Mouse (Mus musculus) CH12.LX (cell line): ENCODE data around the gene Lin28a. TPM values are rescaled to one million over a fixed set of nuclear protein-coding genes. Genes with fewer than 3 reads are reported as not detected.

Experiments used
- DNase-seq: peaks from one replicate; pipeline ENCODE4 v3.0.0-alpha.2; 2013; ENCODE audit errors: extremely low read depth
- H3K27ac ChIP-seq: 2 replicates; pipeline ENCODE4 v1.5.1; 2012; ENCODE audit warnings: low read depth, mild to moderate bottlenecking, control low read depth, moderate library complexity; ENCODE audit not compliant: insufficient read depth
- H3K27me3 ChIP-seq: replicated peaks from 2 replicates; pipeline ENCODE3; 2012; ENCODE audit warnings: inconsistent platforms
- H3K36me3 ChIP-seq, 2 experiments: replicated peaks in 1 of 2; 2 replicates each; pipeline versions ENCODE3 to v1.6.1; 2012; ENCODE audit warnings: inconsistent platforms in 1 of 2, low read length in 1 of 2, mild to moderate bottlenecking in 1 of 2, mixed read lengths in 1 of 2, moderate library complexity in 1 of 2; ENCODE audit not compliant: control insufficient read depth in 1 of 2, insufficient read depth in 1 of 2
- H3K4me1 ChIP-seq, 2 experiments: 2 replicates each; pipeline ENCODE4 v1.6.1; 2012; ENCODE audit warnings: inconsistent platforms in 1 of 2, moderate library complexity in 1 of 2; ENCODE audit not compliant: insufficient read depth in 2 of 2, control insufficient read depth in 1 of 2
- H3K4me2 ChIP-seq: 2 replicates; pipeline ENCODE4 v1.6.1; 2012; ENCODE audit warnings: low read depth, mild to moderate bottlenecking, control low read depth; ENCODE audit not compliant: poor library complexity, insufficient read depth, severe bottlenecking
- H3K4me3 ChIP-seq, 3 experiments: fragments of 150-350 bp in 1 of 3; sonication (generic) in 1 of 3; replicated peaks in 1 of 3; 2 replicates each; pipeline versions ENCODE3 to v1.5.1; 2011 to 2012; ENCODE audit warnings: low read depth in 2 of 3, low read length in 2 of 3, mild to moderate bottlenecking in 2 of 3, moderate library complexity in 2 of 3, control low read depth in 1 of 3, improper control_type of control experiment in 1 of 3, inconsistent platforms in 1 of 3, mixed read lengths in 1 of 3; ENCODE audit not compliant: poor library complexity in 1 of 3
- H3K79me2 ChIP-seq: replicated peaks from 2 replicates; pipeline ENCODE4 v1.6.1; 2012; ENCODE audit warnings: mild to moderate bottlenecking, moderate library complexity; ENCODE audit not compliant: control insufficient read depth, poor library complexity, insufficient read depth, severe bottlenecking; ENCODE audit errors: extremely low read depth
- H3K9ac ChIP-seq: 2 replicates; pipeline ENCODE4 v1.6.1; 2012; ENCODE audit warnings: low read depth, mild to moderate bottlenecking, control low read depth, moderate library complexity; ENCODE audit not compliant: insufficient read depth
- H3K9me3 ChIP-seq: replicated peaks from 2 replicates; pipeline ENCODE3; 2012; ENCODE audit warnings: low read length, inconsistent platforms, mixed read lengths
- BHLHE40 ChIP-seq: IDR thresholded peaks from 2 replicates; pipeline ENCODE4 v1.6.1; 2011; ENCODE audit warnings: mild to moderate bottlenecking, low read depth, low read length, improper control_type of control experiment
- CHD1 ChIP-seq: IDR thresholded peaks from 2 replicates; pipeline ENCODE4 v1.6.1; 2012; ENCODE audit warnings: low read depth, low read length, improper control_type of control experiment, inconsistent platforms
- CHD2 ChIP-seq: IDR thresholded peaks from 2 replicates; pipeline ENCODE4 v1.6.1; 2011; ENCODE audit warnings: low read length, improper control_type of control experiment
- ETS1 ChIP-seq: conservative IDR thresholded peaks from 2 replicates; pipeline ENCODE4 v1.6.1; 2012; ENCODE audit warnings: low read depth, mild to moderate bottlenecking, inconsistent platforms, low read length, improper control_type of control experiment, moderate library complexity
- GABPA ChIP-seq: IDR thresholded peaks from 2 replicates; pipeline ENCODE4 v1.6.1; 2012; ENCODE audit warnings: low read depth, low read length, improper control_type of control experiment, inconsistent platforms; ENCODE audit not compliant: insufficient replicate concordance
- HCFC1 ChIP-seq: IDR thresholded peaks from 2 replicates; pipeline ENCODE4 v1.6.1; 2012; ENCODE audit warnings: low read depth, mild to moderate bottlenecking, inconsistent platforms, low read length, improper control_type of control experiment
- JUND ChIP-seq: conservative IDR thresholded peaks from 2 replicates; pipeline ENCODE4 v1.6.1; 2011; ENCODE audit warnings: low read depth, low read length, improper control_type of control experiment
- KAT2A ChIP-seq: IDR thresholded peaks from 2 replicates; pipeline ENCODE4 v1.6.1; 2012; ENCODE audit warnings: low read length, improper control_type of control experiment, inconsistent platforms; ENCODE audit not compliant: insufficient replicate concordance
- MAFK ChIP-seq: IDR thresholded peaks from 2 replicates; pipeline ENCODE4 v1.6.1; 2011; ENCODE audit warnings: low read length, improper control_type of control experiment; ENCODE audit not compliant: insufficient replicate concordance
- MAX ChIP-seq: IDR thresholded peaks from 2 replicates; pipeline ENCODE4 v1.6.1; 2011; ENCODE audit warnings: low read length, improper control_type of control experiment
- MAZ ChIP-seq: IDR thresholded peaks from 2 replicates; pipeline ENCODE4 v1.6.1; 2012; ENCODE audit warnings: low read depth, mild to moderate bottlenecking, inconsistent platforms, low read length, improper control_type of control experiment, moderate library complexity
- MEF2A ChIP-seq: IDR thresholded peaks from 2 replicates; pipeline ENCODE4 v1.6.1; 2014; ENCODE audit warnings: low read depth, mild to moderate bottlenecking, inconsistent platforms, low read length, improper control_type of control experiment, borderline replicate concordance
- MXI1 ChIP-seq: IDR thresholded peaks from 2 replicates; pipeline ENCODE4 v1.6.1; 2011; ENCODE audit warnings: mild to moderate bottlenecking, low read depth, low read length, improper control_type of control experiment
- MYC ChIP-seq: IDR thresholded peaks from 2 replicates; pipeline ENCODE4 v1.6.1; 2011; ENCODE audit warnings: low read depth, mild to moderate bottlenecking, improper control_type of control experiment, low read length
- NELFE ChIP-seq: IDR thresholded peaks from 2 replicates; pipeline ENCODE4 v1.6.1; 2011; ENCODE audit warnings: low read depth, low read length, improper control_type of control experiment
- POLR2A ChIP-seq: IDR thresholded peaks from 2 replicates; pipeline ENCODE4 v1.6.1; 2011; ENCODE audit warnings: low read depth, mild to moderate bottlenecking, improper control_type of control experiment, low read length
- RCOR1 ChIP-seq: conservative IDR thresholded peaks from 2 replicates; pipeline ENCODE4 v1.6.1; 2012; ENCODE audit warnings: low read depth, mild to moderate bottlenecking, inconsistent platforms, low read length, improper control_type of control experiment
- SIN3A ChIP-seq: IDR thresholded peaks from 2 replicates; pipeline ENCODE4 v1.6.1; 2012; ENCODE audit warnings: low read length, improper control_type of control experiment, inconsistent platforms
- SMC3 ChIP-seq: IDR thresholded peaks from 2 replicates; pipeline ENCODE4 v1.6.1; 2011; ENCODE audit warnings: low read depth, low read length, improper control_type of control experiment
- TBP ChIP-seq: conservative IDR thresholded peaks from 2 replicates; pipeline ENCODE4 v1.6.1; 2011; ENCODE audit warnings: low read depth, low read length, improper control_type of control experiment
- TCF12 ChIP-seq: IDR thresholded peaks from 2 replicates; pipeline ENCODE4 v1.6.1; 2014; ENCODE audit warnings: low read depth, mild to moderate bottlenecking, inconsistent platforms, low read length, improper control_type of control experiment
- UBTF ChIP-seq: IDR thresholded peaks from 2 replicates; pipeline ENCODE4 v1.6.1; 2012; ENCODE audit warnings: low read depth, mild to moderate bottlenecking, inconsistent platforms, low read length, improper control_type of control experiment, moderate library complexity
- USF1 ChIP-seq: IDR thresholded peaks from 2 replicates; pipeline ENCODE4 v1.6.1; 2014; ENCODE audit warnings: low read depth, mild to moderate bottlenecking, inconsistent platforms, low read length, improper control_type of control experiment
- USF2 ChIP-seq: conservative IDR thresholded peaks from 2 replicates; pipeline ENCODE4 v1.6.1; 2011; ENCODE audit warnings: low read depth, low read length, improper control_type of control experiment
- ZKSCAN1 ChIP-seq: IDR thresholded peaks from 2 replicates; pipeline ENCODE4 v1.6.1; 2012; ENCODE audit warnings: low read depth, inconsistent platforms, low read length, improper control_type of control experiment, borderline replicate concordance
- ZMIZ1 ChIP-seq: IDR thresholded peaks from 2 replicates; pipeline ENCODE4 v1.6.1; 2012; ENCODE audit warnings: low read depth, mild to moderate bottlenecking, inconsistent platforms, low read length, improper control_type of control experiment
- ZNF384 ChIP-seq: IDR thresholded peaks from 2 replicates; pipeline ENCODE4 v1.6.1; 2012; ENCODE audit warnings: low read depth, low read length, improper control_type of control experiment, inconsistent platforms
- dilution Hi-C: fragments of 300-500 bp; cut with MboI; formaldehyde crosslinking; loops from 2 replicates; pipeline ENCODE4 v1.14.3; 2020; ENCODE audit warnings: low sequenced_read_pairs; ENCODE audit not compliant: extremely low pct_unique_long_range_greater_than_20kb, extremely low pct_ligation_motif_present
- in situ Hi-C: fragments of 300-500 bp; cut with MboI; formaldehyde crosslinking; loops from 3 replicates; pipeline ENCODE4 v1.14.3; 2019; ENCODE audit warnings: low sequenced_read_pairs, low pct_ligation_motif_present, low pct_unique_long_range_greater_than_20kb, mixed read lengths
- polyA plus RNA-seq: library from polyadenylated mRNA; unstranded; fragments of >175 nt; gene quantifications from 2 replicates; pipeline ENCODE4 v1.2.1, GENCODE M21; 2012; ENCODE audit warnings: low read depth; ENCODE audit not compliant: insufficient read length
- total RNA-seq, 2 experiments: library from RNA; depleted of rRNA; stranded (reverse); fragments of 300-350 nt in 1 of 2; fragments of >200 nt in 1 of 2; gene quantifications; 2 replicates each; pipeline ENCODE4 v1.2.3; 2012 to 2014

Lin28a gene
- total and polyA plus RNA-seq, 3 experiments = 0.08 TPM; not detected in 2

GRCm38 (mm10) chr4:133968150-133968921 lies 50.3 kb downstream of the Lin28a start, which contains the start of gene Hmgn2 (continued):
- TF ChIP-seq RCOR1 (no peak; the same call in 1 of the 2 replicates), ETS1 (no peak), SMC3 (no peak), SIN3A (peak; percentile 70)
- TF ChIP-seq, all 38 proteins: peak for 6

GRCm38 (mm10) chr4:133967866-133968149 lies 50.8 kb downstream of the Lin28a start:
- TF ChIP-seq ZMIZ1 = peak; percentile 70
- peak; percentile 89 for TF ChIP-seq USF2
- TF ChIP-seq ETS1 = no peak
- TF ChIP-seq TBP = 0 out of 2 replicates have a peak, but pooled peaks have one; percentile 52
- peak; percentile 90 for TF ChIP-seq MAX
- no peak for TF ChIP-seq MAFK
- peak; percentile 51 for TF ChIP-seq CHD2
- no peak; the same call in 1 of the 2 replicates for TF ChIP-seq SIN3A
- TF ChIP-seq TCF12 = 0 out of 2 replicates have a peak, but pooled peaks have one; percentile 7
- TF ChIP-seq KAT2A = no peak
- TF ChIP-seq MAZ = peak; percentile 51; the same call in 1 of the 2 replicates
- no peak for TF ChIP-seq MEF2A
- no peak; the same call in 1 of the 2 replicates for TF ChIP-seq NELFE
- TF ChIP-seq MXI1 = peak; percentile 49; the same call in 1 of the 2 replicates
- peak; percentile 93 for TF ChIP-seq USF1
- no peak for TF ChIP-seq CHD1
- TF ChIP-seq MYC = no peak
- TF ChIP-seq ZKSCAN1 = no peak
- TF ChIP-seq BHLHE40 = peak; percentile 11; the same call in 1 of the 2 replicates
- TF ChIP-seq ZNF384 = no peak
- TF ChIP-seq SMC3 = no peak
- TF ChIP-seq GABPA = no peak
- TF ChIP-seq POLR2A = peak; percentile 71; the same call in 1 of the 2 replicates
- TF ChIP-seq UBTF = no peak
- TF ChIP-seq JUND = no peak
- TF ChIP-seq RCOR1 = no peak
- TF ChIP-seq HCFC1 = no peak; the same call in 1 of the 2 replicates
- peaks cover 29 to 65% of the 10 kb centered on the region in 2 experiments for H3K36me3 ChIP-seq
- H3K9ac ChIP-seq = peak overlapping the region; percentile 100
- no peaks in the 10 kb centered on the region for H3K27me3 ChIP-seq
- DNase-seq = peak; percentile 93
- peaks cover 0 to 35% of the 10 kb centered on the region in 2 experiments; a peak in 3 of 4 replicates for H3K4me1 ChIP-seq
- H3K79me2 ChIP-seq = peaks cover 9% of the 10 kb centered on the region
- peak overlapping the region; percentile 42 for H3K4me2 ChIP-seq
- in situ Hi-C loops = no loop called here
- dilution Hi-C loops = no loop called here
- peak overlapping the region; percentile 50 to 97 (median 70) for H3K4me3 ChIP-seq
- no peaks in the 10 kb centered on the region for H3K9me3 ChIP-seq
- H3K27ac ChIP-seq = peak overlapping the region; percentile 93
